Mouse (Mus musculus) small intestine, adult 2 months (tissue): ENCODE results near the gene Fam193b. TPM values are rescaled to one million over a fixed set of nuclear protein-coding genes. Genes with fewer than 3 reads are reported as not detected.
"Not testable (repeated sequence)": the region's sequence is repeated elsewhere in the genome, so short reads cannot be mapped to it uniquely, and the experiment has no call there.

ENCODE experiments used
- H3K27ac ChIP-seq: fragments of 200-500 bp; 2 replicates; pipeline ENCODE4 v1.5.1; 2012; ENCODE audit warnings: low read depth, low read length, control low read depth, inconsistent platforms; ENCODE audit not compliant: insufficient read depth
- H3K27me3 ChIP-seq: fragments of 200-500 bp; 2 replicates; pipeline ENCODE4 v1.6.1; 2012; ENCODE audit warnings: mild to moderate bottlenecking, moderate library complexity, low read length, inconsistent platforms; ENCODE audit not compliant: control insufficient read depth, insufficient read depth
- H3K36me3 ChIP-seq: fragments of 200-500 bp; 2 replicates; pipeline ENCODE4 v1.6.1; 2012; ENCODE audit warnings: mild to moderate bottlenecking, low read length, control low read depth, inconsistent platforms; ENCODE audit not compliant: control insufficient read depth, insufficient read depth
- H3K4me1 ChIP-seq: fragments of 200-500 bp; 2 replicates; pipeline ENCODE4 v1.6.1; 2012; ENCODE audit warnings: low read length, inconsistent platforms, mixed read lengths; ENCODE audit not compliant: control insufficient read depth, insufficient read depth, insufficient read length
- H3K4me3 ChIP-seq: fragments of 200-500 bp; 2 replicates; pipeline ENCODE4 v1.5.1; 2012; ENCODE audit warnings: low read depth, mild to moderate bottlenecking, control low read depth, inconsistent platforms, low read length, moderate library complexity
- CTCF ChIP-seq: fragments of 200-500 bp; IDR thresholded peaks from 2 replicates; pipeline ENCODE4 v1.5.1; 2012; ENCODE audit warnings: low read depth, mild to moderate bottlenecking, control low read depth, inconsistent platforms, low read length, moderate library complexity, mixed read lengths; ENCODE audit not compliant: insufficient replicate concordance, insufficient read length; ENCODE audit errors: extremely low read depth
- POLR2A ChIP-seq: fragments of 200-500 bp; IDR thresholded peaks from 2 replicates; pipeline ENCODE4 v1.6.1; 2012; ENCODE audit warnings: low read depth, mild to moderate bottlenecking, control low read depth, inconsistent platforms, low read length, moderate library complexity
- WGBS: fragments of 180-500 bp; shearing (Covaris S2); methylation state at CpG from one replicate; pipeline ENCODE4 v1.1.7; 2018; 5-methylcytosine and 5-hydroxymethylcytosine counted together
- polyA plus RNA-seq: library from polyadenylated mRNA; depleted of rRNA; stranded (reverse); fragments of >200 nt; gene quantifications from 2 replicates; pipeline ENCODE4 v1.2.3, GENCODE M21; 2012

Fam193b gene
- polyA plus RNA-seq, 1 experiment = 76.9 TPM

- Histone ChIP-seq H3K36me3 (peaks cover 28% of the 10 kb centered on the region), H3K4me1 (no peaks in the 10 kb centered on the region; the same call in 1 of the 2 replicates), H3K27me3 (no peaks in the 10 kb centered on the region), H3K4me3 (peak overlapping the region; percentile 75), H3K27ac (no peak overlapping the region; the same call in 1 of the 2 replicates)
- WGBS = 4% methylated on average over 29 of the region's 29 CpGs
- TF ChIP-seq POLR2A (peak; percentile 93), CTCF (no peak)
These were observed 21.8 kb upstream of the Fam193b start for GRCm38 (mm10) chr13:55592512-55593253.

- TF ChIP-seq POLR2A (no peak), CTCF (no peak)
- Histone ChIP-seq H3K36me3 (peaks cover 24% of the 10 kb centered on the region), H3K27ac (no peak overlapping the region), H3K4me1 (no peaks in the 10 kb centered on the region; the same call in 1 of the 2 replicates), H3K27me3 (no peaks in the 10 kb centered on the region), H3K4me3 (no peak overlapping the region)
- 71% methylated on average over 4 of the region's 4 CpGs for WGBS
These were observed 21.1 kb upstream of the Fam193b start for GRCm38 (mm10) chr13:55591961-55592490.

GRCm38 (mm10) chr13:55578086-55578485, 7.2 kb upstream of the Fam193b start:
- TF ChIP-seq CTCF (no peak), POLR2A (no peak)
- no peaks in the 10 kb centered on the region for H3K27me3 ChIP-seq
- no peak overlapping the region for H3K4me3 ChIP-seq
- no peaks in the 10 kb centered on the region for H3K36me3 ChIP-seq
- no peak overlapping the region for H3K27ac ChIP-seq
- H3K4me1 ChIP-seq = no peaks in the 10 kb centered on the region
- WGBS = 78% methylated on average over 4 of the region's 4 CpGs

GRCm38 (mm10) chr13:55576872-55577271, 6.0 kb upstream of the Fam193b start:
- H3K27ac ChIP-seq, H3K4me1 ChIP-seq, H3K36me3 ChIP-seq, H3K27me3 ChIP-seq, H3K4me3 ChIP-seq: not testable (repeated sequence)
- WGBS = 74% methylated on average over 7 of the region's 7 CpGs

GRCm38 (mm10) chr13:55575932-55576331, 5.0 kb upstream of the Fam193b start:
- H3K4me3 ChIP-seq = no peak overlapping the region
- WGBS = 52% methylated on average over 5 of the region's 5 CpGs
- H3K27ac ChIP-seq = no peak overlapping the region
- H3K36me3 ChIP-seq = no peaks in the 10 kb centered on the region
- no peaks in the 10 kb centered on the region for H3K27me3 ChIP-seq
- TF ChIP-seq POLR2A (no peak), CTCF (no peak)
- no peaks in the 10 kb centered on the region for H3K4me1 ChIP-seq

- Histone ChIP-seq H3K4me1 (peaks cover 1% of the 10 kb centered on the region; the same call in 1 of the 2 replicates), H3K27me3 (no peaks in the 10 kb centered on the region), H3K4me3 (no peak overlapping the region), H3K27ac (no peak overlapping the region), H3K36me3 (no peaks in the 10 kb centered on the region)
- 65% methylated on average over 5 of the region's 5 CpGs for WGBS
- TF ChIP-seq POLR2A (no peak), CTCF (no peak)
These were observed 3.4 kb upstream of the Fam193b start for GRCm38 (mm10) chr13:55574321-55574720.

GRCm38 (mm10) chr13:55573432-55573831, 2.5 kb upstream of the Fam193b start, which contains the start of gene Tmed9:
Gene Tmed9 (plus strand): TSS chr13:55573732.
- H3K27me3 ChIP-seq = no peaks in the 10 kb centered on the region
- no peak within 1 kb of the TSS for H3K4me3 ChIP-seq
- WGBS = 96% methylated on average over 2 of the region's 2 CpGs
- no peak within 1 kb of the TSS for H3K27ac ChIP-seq
- peaks cover 2% of the 10 kb centered on the region; the same call in 1 of the 2 replicates for H3K4me1 ChIP-seq
- TF ChIP-seq POLR2A (no peak), CTCF (no peak)
- no peaks in the 10 kb centered on the region for H3K36me3 ChIP-seq
